Comparison of ENCODE assay signal across 8 mouse cellular contexts in the genomic region with DNA sequence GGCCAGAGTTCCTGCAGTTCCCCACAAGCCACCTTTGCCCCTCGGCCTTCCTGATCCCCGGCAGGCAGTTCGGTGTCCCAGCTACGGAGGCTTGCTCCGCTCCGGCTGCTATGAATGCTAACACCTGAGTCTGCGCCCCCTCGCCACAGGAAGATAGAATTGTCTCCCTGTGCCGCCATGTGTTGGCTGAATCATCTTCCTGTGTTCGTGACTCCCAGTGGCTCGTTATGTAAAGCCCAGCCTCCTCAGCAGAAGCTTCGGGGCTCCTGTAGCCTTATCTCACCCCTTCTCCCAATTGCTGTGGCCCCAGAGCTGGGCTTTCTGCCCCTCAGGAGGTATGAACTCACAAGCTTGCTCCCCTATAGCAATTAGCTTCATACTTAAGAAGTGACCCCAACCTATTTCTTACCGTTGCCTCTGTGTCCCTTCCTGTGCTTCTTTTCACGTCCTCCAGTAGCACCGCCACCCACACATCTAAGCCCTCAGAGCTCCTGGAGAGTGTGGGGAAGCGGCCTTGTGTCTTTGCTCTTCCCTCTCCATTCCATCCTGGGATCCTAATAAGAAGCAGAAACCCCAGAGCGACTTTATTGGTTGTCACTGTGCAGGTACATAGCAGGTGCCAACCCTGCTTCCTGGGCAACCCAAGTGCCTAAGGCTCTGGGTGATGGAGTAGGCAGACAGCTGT.
A peak's percentile ranks its signal among the peaks of the same experiment; 100 is the strongest.
DNase-seq lines count a peak whose midpoint lies in the region; ATAC-seq and TF ChIP-seq lines count a peak whose summit lies in the region.

No protein-coding gene starts in this region.

- no peak for ATAC-seq in hindbrain, embryonic 15.5 days (ENCODE audit: low FRiP score, low read depth)
- no peak for ATAC-seq in hindbrain, embryonic 14.5 days (ENCODE audit: low FRiP score)
- no peak for ATAC-seq in heart, postnatal 0 days (ENCODE audit: insufficient read depth, low read depth)
- ATAC-seq in liver, embryonic 16.5 days (ENCODE audit: low read depth): peak; percentile 38; the same call in 1 of the 2 replicates
- ATAC-seq in midbrain, postnatal 0 days (ENCODE audit: low FRiP score): no peak
- no peak for ATAC-seq in forebrain, embryonic 13.5 days

- H3K9me3 ChIP-seq in hindbrain, embryonic 15.5 days: no peaks in the 10 kb centered on the region
- no peaks in the 10 kb centered on the region for H3K9me3 ChIP-seq in hindbrain, embryonic 14.5 days (ENCODE audit: control insufficient read depth, low read length)
- no peaks in the 10 kb centered on the region for H3K9me3 ChIP-seq in ES-Bruce4 (replicated peaks; ENCODE audit: control insufficient read depth, insufficient read depth, low read length, poor library complexity, severe bottlenecking)
- no peaks in the 10 kb centered on the region for H3K9me3 ChIP-seq in heart, postnatal 0 days (replicated peaks; ENCODE audit: control insufficient read depth, low read length)
- H3K9me3 ChIP-seq in liver, embryonic 16.5 days (replicated peaks; ENCODE audit: control insufficient read depth, low read length): no peaks in the 10 kb centered on the region
- H3K9me3 ChIP-seq in midbrain, postnatal 0 days (ENCODE audit: low read length): no peaks in the 10 kb centered on the region
- H3K9me3 ChIP-seq in forebrain, embryonic 13.5 days (replicated peaks): no peaks in the 10 kb centered on the region

- no peak for TF ChIP-seq CTCF in ES-Bruce4 (IDR thresholded peaks at IDR 0.05; ENCODE audit: low read depth, low read length)
- TF ChIP-seq CTCF in heart, postnatal 0 days (IDR thresholded peaks at IDR 0.05; ENCODE audit: low read depth): no peak
- TF ChIP-seq CTCF in midbrain, postnatal 0 days (IDR thresholded peaks at IDR 0.05): no peak

- no peak overlapping the region for H3K4me3 ChIP-seq in hindbrain, embryonic 15.5 days
- no peak overlapping the region for H3K4me3 ChIP-seq in hindbrain, embryonic 14.5 days (replicated peaks; ENCODE audit: low read length)
- peak overlapping the region; percentile 0; the same call in 1 of the 2 replicates for H3K4me3 ChIP-seq in ES-Bruce4 (ENCODE audit: low read depth, low read length)
- peak overlapping the region; percentile 18; the same call in 1 of the 2 replicates for H3K4me3 ChIP-seq in heart, postnatal 0 days (ENCODE audit: low read depth, low read length)
- H3K4me3 ChIP-seq in liver, embryonic 16.5 days (ENCODE audit: low read depth, low read length): peak overlapping the region; percentile 31
- H3K4me3 ChIP-seq in midbrain, postnatal 0 days (ENCODE audit: low read depth, low read length): no peak overlapping the region
- no peak overlapping the region for H3K4me3 ChIP-seq in forebrain, embryonic 13.5 days

- H3K27ac ChIP-seq in hindbrain, embryonic 15.5 days (replicated peaks): no peak overlapping the region
- no peak overlapping the region for H3K27ac ChIP-seq in hindbrain, embryonic 14.5 days
- no peak overlapping the region for H3K27ac ChIP-seq in ES-Bruce4 (ENCODE audit: insufficient read depth, low read length)
- no peak overlapping the region for H3K27ac ChIP-seq in heart, postnatal 0 days (ENCODE audit: low read depth)
- no peak overlapping the region for H3K27ac ChIP-seq in liver, embryonic 16.5 days (ENCODE audit: low read length)
- H3K27ac ChIP-seq in midbrain, postnatal 0 days (ENCODE audit: low read depth, low read length): no peak overlapping the region
- no peak overlapping the region for H3K27ac ChIP-seq in forebrain, embryonic 13.5 days

- no peak overlapping the region for H3K9ac ChIP-seq in hindbrain, embryonic 15.5 days
- H3K9ac ChIP-seq in hindbrain, embryonic 14.5 days: no peak overlapping the region
- no peak overlapping the region for H3K9ac ChIP-seq in ES-Bruce4 (ENCODE audit: low read depth, poor library complexity, severe bottlenecking)
- no peak overlapping the region for H3K9ac ChIP-seq in heart, postnatal 0 days (replicated peaks; ENCODE audit: low read depth, low read length)
- peak overlapping the region; percentile 38 for H3K9ac ChIP-seq in liver, embryonic 16.5 days (ENCODE audit: low read depth, low read length)
- no peak overlapping the region for H3K9ac ChIP-seq in midbrain, postnatal 0 days (replicated peaks; ENCODE audit: low read length, poor library complexity, severe bottlenecking)
- no peak overlapping the region for H3K9ac ChIP-seq in forebrain, embryonic 13.5 days

- H3K4me1 ChIP-seq in hindbrain, embryonic 15.5 days (replicated peaks): peaks cover 13% of the 10 kb centered on the region; the same call in 1 of the 2 replicates
- H3K4me1 ChIP-seq in hindbrain, embryonic 14.5 days (replicated peaks; ENCODE audit: control insufficient read depth, insufficient read depth, low read length): peaks cover 2% of the 10 kb centered on the region; the same call in 1 of the 2 replicates
- H3K4me1 ChIP-seq in ES-Bruce4 (ENCODE audit: control insufficient read depth, insufficient read depth, low read length): peaks cover 4% of the 10 kb centered on the region
- H3K4me1 ChIP-seq in heart, postnatal 0 days (ENCODE audit: control insufficient read depth, insufficient read depth): peaks cover 18% of the 10 kb centered on the region
- peaks cover 44% of the 10 kb centered on the region for H3K4me1 ChIP-seq in liver, embryonic 16.5 days (ENCODE audit: control insufficient read depth, low read depth, low read length)
- H3K4me1 ChIP-seq in midbrain, postnatal 0 days (ENCODE audit: insufficient read depth, low read length): peaks cover 2% of the 10 kb centered on the region; the same call in 1 of the 2 replicates
- peaks cover 20% of the 10 kb centered on the region for H3K4me1 ChIP-seq in forebrain, embryonic 13.5 days

- H3K27me3 ChIP-seq in hindbrain, embryonic 15.5 days: no peaks in the 10 kb centered on the region
- H3K27me3 ChIP-seq in hindbrain, embryonic 14.5 days (ENCODE audit: control insufficient read depth, insufficient read depth, low read length): no peaks in the 10 kb centered on the region
- H3K27me3 ChIP-seq in ES-Bruce4 (ENCODE audit: control insufficient read depth, insufficient read depth, low read length, poor library complexity, severe bottlenecking): no peaks in the 10 kb centered on the region
- no peaks in the 10 kb centered on the region for H3K27me3 ChIP-seq in heart, postnatal 0 days (ENCODE audit: control insufficient read depth, insufficient read depth, low read length)
- no peaks in the 10 kb centered on the region for H3K27me3 ChIP-seq in liver, embryonic 16.5 days (ENCODE audit: control insufficient read depth, insufficient read depth, low read depth, low read length)
- H3K27me3 ChIP-seq in midbrain, postnatal 0 days (ENCODE audit: insufficient read depth, low read length): no peaks in the 10 kb centered on the region
- 0 out of 2 replicates have a peak, but pooled peaks cover 4% of the 10 kb centered on the region for H3K27me3 ChIP-seq in forebrain, embryonic 13.5 days

- TF ChIP-seq EP300 in ES-Bruce4 (IDR thresholded peaks at IDR 0.05; ENCODE audit: insufficient read depth, low read depth, low read length): no peak
- no peak for TF ChIP-seq EP300 in heart, postnatal 0 days (IDR thresholded peaks at IDR 0.05; ENCODE audit: low read depth)

- H3K36me3 ChIP-seq in hindbrain, embryonic 15.5 days: no peaks in the 10 kb centered on the region
- H3K36me3 ChIP-seq in hindbrain, embryonic 14.5 days (replicated peaks; ENCODE audit: control insufficient read depth, insufficient read depth): no peaks in the 10 kb centered on the region
- no peaks in the 10 kb centered on the region for H3K36me3 ChIP-seq in ES-Bruce4 (ENCODE audit: control insufficient read depth, insufficient read depth, low read length, poor library complexity, severe bottlenecking)
- no peaks in the 10 kb centered on the region for H3K36me3 ChIP-seq in heart, postnatal 0 days (replicated peaks; ENCODE audit: control insufficient read depth, insufficient read depth, low read length)
- no peaks in the 10 kb centered on the region for H3K36me3 ChIP-seq in liver, embryonic 16.5 days (ENCODE audit: control insufficient read depth, insufficient read depth)
- no peaks in the 10 kb centered on the region for H3K36me3 ChIP-seq in midbrain, postnatal 0 days (ENCODE audit: insufficient read depth, low read length)
- no peaks in the 10 kb centered on the region for H3K36me3 ChIP-seq in forebrain, embryonic 13.5 days (ENCODE audit: poor library complexity, severe bottlenecking)

- TF ChIP-seq POLR2A in ES-Bruce4 (IDR thresholded peaks at IDR 0.05; ENCODE audit: insufficient read depth, low read length): no peak

- DNase-seq in hindbrain, embryonic 14.5 days (ENCODE audit: low spot score): no peak
- DNase-seq in heart, postnatal 0 days (ENCODE audit: low spot score): no peak
- DNase-seq in Muller cell, postnatal 12 days (ENCODE audit: inconsistent ontology term): no peak
- no peak for DNase-seq in midbrain, postnatal 0 days (ENCODE audit: low spot score)

- 70% methylated on average over 17 of the region's 17 CpGs for WGBS in hindbrain, embryonic 15.5 days
- 71% methylated on average over 17 of the region's 17 CpGs for WGBS in hindbrain, embryonic 14.5 days
- WGBS in heart, postnatal 0 days: 63% methylated on average over 17 of the region's 17 CpGs
- 22% methylated on average over 17 of the region's 17 CpGs for WGBS in liver, embryonic 16.5 days (ENCODE audit: insufficient replicate concordance)
- WGBS in midbrain, postnatal 0 days: 58% methylated on average over 17 of the region's 17 CpGs
- 67% methylated on average over 17 of the region's 17 CpGs for WGBS in forebrain, embryonic 13.5 days

- 0 out of 2 replicates have a peak overlapping the region, but pooled peaks have one; percentile 12 for H3K4me2 ChIP-seq in hindbrain, embryonic 15.5 days
- no peak overlapping the region for H3K4me2 ChIP-seq in hindbrain, embryonic 14.5 days (replicated peaks)
- H3K4me2 ChIP-seq in heart, postnatal 0 days (ENCODE audit: low read depth, low read length): peak overlapping the region; percentile 51
- peak overlapping the region; percentile 53 for H3K4me2 ChIP-seq in liver, embryonic 16.5 days (ENCODE audit: low read depth, low read length)
- no peak overlapping the region for H3K4me2 ChIP-seq in midbrain, postnatal 0 days (ENCODE audit: low read depth, low read length, poor library complexity, severe bottlenecking)
- H3K4me2 ChIP-seq in forebrain, embryonic 13.5 days: no peak overlapping the region

Comparison
In these comparisons a context has a peak if more than half of its experiments do, and no peak if none do; other contexts are left out.
1. H3K4me2 ChIP-seq: peak in hindbrain, embryonic 15.5 days (single experiment), heart, postnatal 0 days (single experiment) and liver, embryonic 16.5 days (single experiment); none in hindbrain, embryonic 14.5 days (single experiment), midbrain, postnatal 0 days (single experiment) and forebrain, embryonic 13.5 days (single experiment).
2. H3K4me3 ChIP-seq: peak in ES-Bruce4 (single experiment), heart, postnatal 0 days (single experiment) and liver, embryonic 16.5 days (single experiment); none in hindbrain, embryonic 15.5 days (single experiment), hindbrain, embryonic 14.5 days (single experiment), midbrain, postnatal 0 days (single experiment) and forebrain, embryonic 13.5 days (single experiment).